Mouse (Mus musculus) heart, postnatal 0 days (tissue): Measurements from ENCODE around the gene Prss22. TPM values are rescaled to one million over a fixed set of nuclear protein-coding genes. Genes with fewer than 3 reads are reported as not detected.

ENCODE experiments used
- ATAC-seq: fragments of 200-750 bp; cut with Nextera tagmentation; 2 replicates; pipeline ENCODE4 v1.8.0; 2017; ENCODE audit warnings: low read depth, moderate number of reproducible peaks, moderate library complexity; ENCODE audit not compliant: insufficient read depth
- DNase-seq: peaks from one replicate; pipeline ENCODE4 v3.0.0-alpha.2; 2016; ENCODE audit warnings: low spot score
- H3K27ac ChIP-seq: fragments of 300-500 bp; sonication (generic); 2 replicates; pipeline ENCODE4 v1.5.1; 2014; ENCODE audit warnings: low read depth, mild to moderate bottlenecking
- H3K27me3 ChIP-seq: fragments of 300-500 bp; sonication (generic); 2 replicates; pipeline ENCODE4 v1.6.1; 2014; ENCODE audit warnings: low read length, mixed read lengths; ENCODE audit not compliant: control insufficient read depth, insufficient read depth
- H3K36me3 ChIP-seq: fragments of 300-500 bp; sonication (generic); replicated peaks from 2 replicates; pipeline ENCODE4 v1.6.1; 2014; ENCODE audit warnings: low read length, mixed read lengths; ENCODE audit not compliant: control insufficient read depth, insufficient read depth
- H3K4me1 ChIP-seq: fragments of 300-500 bp; sonication (generic); 2 replicates; pipeline ENCODE4 v1.6.1; 2014; ENCODE audit warnings: antibody characterized with exemption; ENCODE audit not compliant: control insufficient read depth, insufficient read depth
- H3K4me2 ChIP-seq: fragments of 300-500 bp; sonication (generic); 2 replicates; pipeline ENCODE4 v1.6.1; 2014; ENCODE audit warnings: low read depth, mild to moderate bottlenecking, low read length, moderate library complexity
- H3K4me3 ChIP-seq: fragments of 300-500 bp; sonication (generic); 2 replicates; pipeline ENCODE4 v1.5.1; 2014; ENCODE audit warnings: low read depth, low read length
- H3K9ac ChIP-seq: fragments of 300-500 bp; sonication (generic); replicated peaks from 2 replicates; pipeline ENCODE4 v1.6.1; 2014; ENCODE audit warnings: low read depth, low read length, mixed read lengths
- H3K9me3 ChIP-seq: fragments of 300-500 bp; sonication (generic); replicated peaks from 2 replicates; pipeline ENCODE4 v1.6.1; 2016; ENCODE audit warnings: low read length; ENCODE audit not compliant: control insufficient read depth
- CTCF ChIP-seq: IDR thresholded peaks from 2 replicates; pipeline ENCODE4 v1.5.1; 2016; ENCODE audit warnings: antibody characterized with exemption, control low read depth, low read depth
- EP300 ChIP-seq: IDR thresholded peaks from 2 replicates; pipeline ENCODE4 v1.6.1; 2016; ENCODE audit warnings: antibody characterized with exemption, low read depth
- WGBS: fragments of 180-500 bp; shearing (Covaris S2); extraction: QIAGEN DNeasy Blood & Tissue Kit; methylation state at CpG from one replicate; pipeline ENCODE4 v1.1.7; 2014; 5-methylcytosine and 5-hydroxymethylcytosine counted together
- polyA plus RNA-seq: library from polyadenylated mRNA; unstranded; fragments of >200 nt; fragmentation: Nextera tagmentation; extraction: Ambion mirVana; gene quantifications from 2 replicates; pipeline ENCODE4 v1.2.1, GENCODE M21; 2015
- total RNA-seq: library from RNA; depleted of rRNA; stranded (reverse); fragments of >200 nt; gene quantifications from 2 replicates; pipeline ENCODE4 v1.2.3, GENCODE M21; 2014; ENCODE audit warnings: low replicate concordance; rRNA removed

Prss22 gene
- 0.15 TPM in 1 of 2 replicates, not detected in the other for total RNA-seq
- not detected in 2 replicates for polyA plus RNA-seq

DNA sequence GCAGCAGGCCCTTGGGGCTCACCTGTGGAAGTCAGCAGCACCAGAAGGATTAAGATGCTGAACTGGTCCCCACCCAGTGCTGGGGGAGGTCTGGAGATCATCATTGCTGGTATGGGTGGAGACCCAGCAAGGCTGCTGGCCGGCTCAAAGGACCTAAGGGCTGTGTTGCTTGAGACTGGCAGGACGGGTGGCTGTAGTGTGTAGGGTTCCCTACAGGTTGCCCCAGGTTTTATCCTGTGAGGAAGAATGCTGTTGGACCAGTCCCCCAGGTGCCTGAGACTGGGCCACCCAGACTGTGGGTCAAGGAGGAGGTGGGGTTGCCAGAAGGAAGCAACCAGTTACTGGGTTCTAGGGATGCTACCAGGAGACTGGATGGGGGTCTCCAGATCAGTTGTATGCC is at the start of gene Prss22:
Gene Prss22, minus strand, starts transcription at position 200 of the 400 bp plus-strand sequence.
- TF ChIP-seq EP300 = no peak
- no peak for TF ChIP-seq CTCF
- H3K27ac ChIP-seq = no peak within 1 kb of the TSS
- H3K4me2 ChIP-seq = no peak within 1 kb of the TSS
- no peak within 1 kb of the TSS for H3K9ac ChIP-seq
- DNase-seq (no peak), ATAC-seq (no peak)
- H3K4me3 ChIP-seq = no peak within 1 kb of the TSS
- no peaks in the 10 kb centered on the region for H3K36me3 ChIP-seq
- H3K4me1 ChIP-seq = peaks cover 9% of the 10 kb centered on the region
- no peaks in the 10 kb centered on the region for H3K9me3 ChIP-seq
- WGBS = 66% methylated on average over 2 of the region's 2 CpGs
- H3K27me3 ChIP-seq = 0 out of 2 replicates have a peak, but pooled peaks cover 3% of the 10 kb centered on the region

DNA sequence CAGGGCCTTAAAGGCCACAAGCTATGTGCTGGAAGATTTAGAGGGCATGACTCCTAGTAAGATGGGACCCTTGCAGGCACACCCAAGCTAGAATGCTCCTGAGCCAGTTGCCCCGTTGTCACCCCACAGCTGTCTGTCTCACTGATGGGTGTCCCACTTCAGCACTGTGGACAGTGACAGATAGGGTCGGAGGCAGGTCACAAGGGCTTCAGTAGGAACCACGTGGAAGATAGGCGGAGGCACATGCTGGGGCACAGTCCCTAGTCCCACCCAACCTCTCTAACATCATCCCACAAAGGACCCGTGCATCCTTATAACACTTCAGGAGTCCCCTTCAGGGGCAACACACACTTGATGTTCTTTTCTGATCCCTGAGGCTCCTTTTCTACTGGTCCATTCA is 48.1 kb upstream of the Prss22 start:
- H3K27me3 ChIP-seq = no peaks in the 10 kb centered on the region
- no peak overlapping the region for H3K4me3 ChIP-seq
- H3K27ac ChIP-seq = no peak overlapping the region
- H3K36me3 ChIP-seq = peaks cover 27% of the 10 kb centered on the region
- DNase-seq = no peak
- no peak for ATAC-seq
- TF ChIP-seq EP300 (no peak), CTCF (no peak)
- no peak overlapping the region for H3K4me2 ChIP-seq
- H3K4me1 ChIP-seq = no peaks in the 10 kb centered on the region
- no peak overlapping the region for H3K9ac ChIP-seq
- WGBS = 34% methylated on average over 5 of the region's 5 CpGs
- no peaks in the 10 kb centered on the region for H3K9me3 ChIP-seq

DNA sequence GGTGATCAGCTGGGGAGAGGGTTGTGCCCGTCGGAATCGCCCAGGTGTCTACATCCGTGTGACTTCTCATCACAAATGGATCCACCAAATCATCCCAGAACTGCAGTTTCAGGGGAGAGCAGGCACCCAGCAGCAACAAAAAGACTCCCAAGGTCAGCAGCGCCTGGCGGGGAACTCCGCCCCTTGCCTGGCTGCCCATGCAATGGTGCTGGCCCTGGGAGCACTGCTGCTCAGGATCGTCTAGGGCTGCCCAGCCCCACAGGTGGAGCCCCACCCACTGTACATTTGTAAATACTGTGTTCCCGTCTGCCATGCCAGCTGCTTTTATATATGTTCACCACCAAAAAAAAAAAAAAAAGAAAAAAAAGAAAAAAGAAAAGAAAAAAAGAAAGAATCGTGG is 47.7 kb upstream of the Prss22 start:
- no peak overlapping the region for H3K4me2 ChIP-seq
- ATAC-seq (no peak), DNase-seq (no peak)
- 76% methylated on average over 10 of the region's 10 CpGs for WGBS
- H3K4me1 ChIP-seq = no peaks in the 10 kb centered on the region
- no peak overlapping the region for H3K9ac ChIP-seq
- H3K9me3 ChIP-seq = no peaks in the 10 kb centered on the region
- H3K27ac ChIP-seq = no peak overlapping the region
- peaks cover 25% of the 10 kb centered on the region for H3K36me3 ChIP-seq
- no peaks in the 10 kb centered on the region for H3K27me3 ChIP-seq
- no peak for TF ChIP-seq CTCF
- H3K4me3 ChIP-seq = no peak overlapping the region

DNA sequence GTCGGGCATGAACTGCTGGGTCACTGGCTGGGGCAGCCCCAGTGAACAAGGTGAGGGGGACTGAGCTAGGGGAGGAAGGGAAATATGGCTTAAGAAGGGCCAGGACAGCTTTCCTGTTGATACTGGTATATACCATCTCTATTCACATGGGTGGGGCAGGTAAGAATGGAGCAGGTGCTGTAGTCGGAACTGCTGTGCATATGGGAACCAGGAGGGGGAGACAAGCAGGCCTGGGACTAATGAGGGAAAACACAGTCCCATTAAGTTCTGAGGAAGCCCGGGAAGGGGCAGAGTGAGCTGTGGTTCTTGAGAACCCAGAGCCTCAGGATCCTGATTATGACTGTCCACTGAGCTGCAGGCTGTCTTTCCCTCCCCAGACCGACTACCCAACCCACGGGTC is 46.6 kb upstream of the Prss22 start:
- ATAC-seq (no peak), DNase-seq (no peak)
- 59% methylated on average over 5 of the region's 5 CpGs for WGBS

DNA sequence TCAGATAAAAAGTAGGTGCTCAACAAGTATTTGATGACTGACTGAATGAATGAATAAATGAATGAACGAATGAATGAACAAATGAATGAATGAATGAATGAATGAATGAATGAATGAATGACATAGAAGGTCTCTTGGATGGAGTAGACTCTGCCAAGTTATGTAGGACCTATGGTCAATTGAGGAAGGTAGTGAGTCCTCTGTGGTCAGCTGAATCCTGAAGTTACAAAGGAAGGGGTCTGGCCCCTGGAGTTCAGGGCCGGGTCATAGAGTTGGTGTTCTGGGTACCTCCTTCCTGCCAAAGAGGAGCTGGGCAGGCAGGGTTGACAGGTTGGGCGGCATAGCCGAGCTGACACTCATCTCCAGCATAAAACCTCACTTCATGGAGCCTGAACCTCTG is 39.9 kb upstream of the Prss22 start, which contains the start of gene Prss27:
Gene Prss27, plus strand, starts transcription at position 301 of the 400 bp plus-strand sequence.
- no peaks in the 10 kb centered on the region for H3K36me3 ChIP-seq
- no peaks in the 10 kb centered on the region for H3K9me3 ChIP-seq
- no peak within 1 kb of the TSS for H3K4me3 ChIP-seq
- TF ChIP-seq CTCF (no peak), EP300 (no peak)
- no peaks in the 10 kb centered on the region for H3K27me3 ChIP-seq
- ATAC-seq (no peak), DNase-seq (no peak)
- H3K27ac ChIP-seq = no peak within 1 kb of the TSS
- no peaks in the 10 kb centered on the region for H3K4me1 ChIP-seq
- WGBS = 57% methylated on average over 4 of the region's 4 CpGs
- no peak within 1 kb of the TSS for H3K9ac ChIP-seq
- no peak within 1 kb of the TSS for H3K4me2 ChIP-seq

More for the DNA sequence above, 46.6 kb upstream of the Prss22 start:
- no peak for TF ChIP-seq CTCF
- no peak for TF ChIP-seq EP300
- no peak overlapping the region for H3K9ac ChIP-seq
- H3K4me3 ChIP-seq = no peak overlapping the region
- H3K27ac ChIP-seq = no peak overlapping the region
- no peaks in the 10 kb centered on the region for H3K9me3 ChIP-seq
- H3K36me3 ChIP-seq = peaks cover 25% of the 10 kb centered on the region
- no peaks in the 10 kb centered on the region for H3K27me3 ChIP-seq
- no peak overlapping the region for H3K4me2 ChIP-seq
- H3K4me1 ChIP-seq = no peaks in the 10 kb centered on the region

DNA sequence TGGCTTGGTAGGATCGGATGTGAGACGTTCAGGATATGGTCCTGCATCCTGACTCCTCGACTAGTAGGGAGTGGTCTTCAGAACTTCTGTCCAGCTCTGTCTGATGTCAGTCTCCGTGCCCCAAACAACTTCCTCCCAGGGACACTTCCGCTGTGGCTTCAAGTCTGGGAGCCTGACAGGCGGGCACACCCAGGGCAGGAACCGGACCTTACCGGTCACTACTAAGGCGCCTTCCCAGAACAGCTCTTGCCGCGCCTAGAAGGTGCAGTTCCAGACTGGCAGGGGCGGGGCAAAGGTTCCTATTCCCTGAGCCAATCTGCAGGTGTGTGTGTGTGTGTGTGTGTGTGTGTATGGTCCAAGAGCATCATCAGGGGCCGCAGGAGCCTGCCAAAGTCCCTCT is 39.5 kb upstream of the Prss22 start:
- no peak for DNase-seq
- no peaks in the 10 kb centered on the region for H3K4me1 ChIP-seq
- H3K27me3 ChIP-seq = no peaks in the 10 kb centered on the region
- TF ChIP-seq EP300 (no peak), CTCF (no peak)
- no peak overlapping the region for H3K9ac ChIP-seq
- H3K4me3 ChIP-seq = no peak overlapping the region
- H3K4me2 ChIP-seq = no peak overlapping the region
- 66% methylated on average over 13 of the region's 13 CpGs for WGBS
- no peak overlapping the region for H3K27ac ChIP-seq
- no peaks in the 10 kb centered on the region for H3K9me3 ChIP-seq
- no peak for ATAC-seq
- no peaks in the 10 kb centered on the region for H3K36me3 ChIP-seq
